Mouse (Mus musculus): ENCODE measurements around the gene Kmt2e.

DNA sequence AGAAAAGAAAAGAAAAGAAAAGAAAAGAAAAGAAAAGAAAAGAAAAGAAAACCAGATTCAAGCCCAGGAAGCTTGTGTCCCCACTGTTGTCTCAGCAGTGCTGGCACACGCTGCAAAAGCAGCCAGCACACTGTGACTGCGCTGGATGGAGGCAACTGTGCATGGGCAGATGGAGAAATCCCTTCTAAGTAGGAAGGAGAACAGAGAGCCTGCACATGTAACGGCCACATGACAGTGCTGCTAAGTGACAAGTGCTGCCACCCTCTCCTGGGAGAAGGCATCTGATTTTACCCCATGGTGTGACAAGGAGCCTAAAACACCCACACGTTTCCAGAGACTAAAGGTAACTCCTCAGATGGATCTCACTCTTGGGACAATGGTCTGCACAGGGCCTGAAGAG lies 83.6 kb downstream of the Kmt2e start:
- TF ChIP-seq CTCF (IDR thresholded peaks at IDR 0.05; ENCODE audit: low read depth, low read length), result no peak
- no peak for TF ChIP-seq POLR2AphosphoS5 (IDR thresholded peaks at IDR 0.05; ENCODE audit: insufficient replicate concordance, low read depth, low read length)
